In genomic region chr17:24723122-24723880, GRCm38 (mm10) we compare ENCODE assay signal across 8 mouse cellular contexts. TPM values are rescaled to one million over a fixed set of nuclear protein-coding genes. Genes with fewer than 3 reads are reported as not detected.
DNase-seq lines count a peak whose midpoint lies in the region; ATAC-seq and TF ChIP-seq lines count a peak whose summit lies in the region.

No protein-coding gene starts in this region.

- no peak for TF ChIP-seq CTCF in lung, adult 2 months (IDR thresholded peaks at IDR 0.05; ENCODE audit: insufficient read depth, low read length)

- 1% methylated on average over 12 of the region's 12 CpGs for WGBS in lung, adult 2 months
- whole genome bisulfite sequencing in intestine, embryonic 14.5 days, result under 1% methylated on average over 12 of the region's 12 CpGs
- WGBS in neural tube, embryonic 13.5 days, result 3% methylated on average over 12 of the region's 12 CpGs

- H3K4me2 ChIP-seq in intestine, embryonic 14.5 days (ENCODE audit: low read length), result peak overlapping the region; percentile 67
- peak overlapping the region; percentile 95 for H3K4me2 ChIP-seq in neural tube, embryonic 13.5 days

- no peak for DNase-seq in lung, adult 2 months
- DNase-seq in lung, postnatal 10 days, result no peak
- DNase-seq in embryo, embryonic 9.5 days (ENCODE audit: extremely low spot score), result peak; percentile 51
- DNase-seq in intestine, embryonic 14.5 days (ENCODE audit: low spot score), result no peak
- no peak for DNase-seq in right cerebral cortex, postnatal 4 days

- peak overlapping the region; percentile 72 for H3K9ac ChIP-seq in intestine, embryonic 14.5 days (ENCODE audit: low read length)
- peak overlapping the region; percentile 96 for H3K9ac ChIP-seq in neural tube, embryonic 13.5 days

- peaks cover 18% of the 10 kb centered on the region for H3K36me3 ChIP-seq in intestine, embryonic 14.5 days (ENCODE audit: control insufficient read depth, insufficient read depth, low read length)
- H3K36me3 ChIP-seq in neural tube, embryonic 13.5 days, result peaks cover 18% of the 10 kb centered on the region

- ATAC-seq in intestine, embryonic 14.5 days (replicated peaks; ENCODE audit: low FRiP score, low TSS enrichment, low read depth), result no peak
- no peak for ATAC-seq in neural tube, embryonic 13.5 days (ENCODE audit: low read depth)
- no peak for ATAC-seq in erythroid progenitor cell, adult 5-6 weeks (replicated peaks; ENCODE audit: low FRiP score, poor library complexity, severe bottlenecking)
- ATAC-seq in megakaryocyte-erythroid progenitor cell, adult 5-6 weeks (replicated peaks; ENCODE audit: low FRiP score, low TSS enrichment, poor library complexity, severe bottlenecking), result no peak

- H3K4me1 ChIP-seq in lung, adult 2 months (ENCODE audit: control insufficient read depth, insufficient read depth, low read length), result peaks cover 10% of the 10 kb centered on the region; the same call in 1 of the 2 replicates
- H3K4me1 ChIP-seq in intestine, embryonic 14.5 days (replicated peaks; ENCODE audit: control insufficient read depth, insufficient read depth, low read length), result peaks cover 23% of the 10 kb centered on the region
- peaks cover 40% of the 10 kb centered on the region for H3K4me1 ChIP-seq in neural tube, embryonic 13.5 days (replicated peaks)

- no peaks in the 10 kb centered on the region for H3K9me3 ChIP-seq in intestine, embryonic 14.5 days (ENCODE audit: control insufficient read depth, low read length)
- H3K9me3 ChIP-seq in neural tube, embryonic 13.5 days, result no peaks in the 10 kb centered on the region

- H3K4me3 ChIP-seq in lung, adult 2 months (replicated peaks; ENCODE audit: extremely low read depth, low read depth, low read length), result peak overlapping the region; percentile 99
- peak overlapping the region; percentile 70 for H3K4me3 ChIP-seq in intestine, embryonic 14.5 days (ENCODE audit: low read depth, low read length)
- peak overlapping the region; percentile 87 for H3K4me3 ChIP-seq in neural tube, embryonic 13.5 days

- 0 out of 2 replicates have a peak overlapping the region, but pooled peaks have one; percentile 62 for H3K27ac ChIP-seq in intestine, embryonic 14.5 days (ENCODE audit: low read depth)
- peak overlapping the region; percentile 86 for H3K27ac ChIP-seq in neural tube, embryonic 13.5 days (replicated peaks)

- H3K27me3 ChIP-seq in intestine, embryonic 14.5 days (replicated peaks; ENCODE audit: control insufficient read depth, insufficient read depth, low read length), result no peaks in the 10 kb centered on the region
- 0 out of 2 replicates have a peak, but pooled peaks cover 9% of the 10 kb centered on the region for H3K27me3 ChIP-seq in neural tube, embryonic 13.5 days

- TF ChIP-seq POLR2A in lung, adult 2 months (IDR thresholded peaks at IDR 0.05; ENCODE audit: borderline replicate concordance, extremely low read depth, low read depth, low read length), result no peak

RNA-seq across cellular contexts. Expression of gene Ndufb10, which starts 1.0 kb away (rescaled TPM):
- polyA plus RNA-seq in lung, adult 2 months (2012; rRNA removed), result 174 and 218 TPM in 2 replicates
- 258 and 296 TPM in 2 replicates for polyA plus RNA-seq in intestine, embryonic 14.5 days (2014; fragmentation: Nextera tagmentation; extraction: Ambion mirVana)
- polyA plus RNA-seq in neural tube, embryonic 13.5 days (2015; fragmentation: Nextera tagmentation; extraction: Ambion mirVana), result 261 and 273 TPM in 2 replicates
- total RNA-seq in erythroid progenitor cell, adult 5-6 weeks (2015; ENCODE audit: low replicate concordance), result 178 and 200 TPM in 2 replicates
- 84.0 and 122 TPM in 2 replicates for total RNA-seq in erythroid progenitor cell, adult 5-6 weeks (2017; ENCODE audit: low replicate concordance)
- total RNA-seq in megakaryocyte-erythroid progenitor cell, adult 5-6 weeks (2014; fragmentation: Nextera tagmentation), result 367 and 415 TPM in 2 replicates
- 283 and 299 TPM in 2 replicates for total RNA-seq in megakaryocyte-erythroid progenitor cell, adult 5-6 weeks (2017)

RNA-seq across cellular contexts. Expression of gene Rpl3l, which starts 4.3 kb away (rescaled TPM):
- 0.26 and 6.4 TPM in 2 replicates for polyA plus RNA-seq in lung, adult 2 months (2012; rRNA removed)
- polyA plus RNA-seq in intestine, embryonic 14.5 days (2014; fragmentation: Nextera tagmentation; extraction: Ambion mirVana), result not detected in 2 replicates
- not detected in 2 replicates for polyA plus RNA-seq in neural tube, embryonic 13.5 days (2015; fragmentation: Nextera tagmentation; extraction: Ambion mirVana)
- not detected in 2 replicates for total RNA-seq in erythroid progenitor cell, adult 5-6 weeks (2015; ENCODE audit: low replicate concordance)
- not detected in 2 replicates for total RNA-seq in erythroid progenitor cell, adult 5-6 weeks (2017; ENCODE audit: low replicate concordance)
- 0.76 TPM in 1 of 2 replicates, not detected in the other for total RNA-seq in megakaryocyte-erythroid progenitor cell, adult 5-6 weeks (2014; fragmentation: Nextera tagmentation)
- total RNA-seq in megakaryocyte-erythroid progenitor cell, adult 5-6 weeks (2017), result 2.0 TPM in 1 of 2 replicates, not detected in the other

RNA-seq across cellular contexts. Expression of gene Rps2, which starts 5.4 kb away (rescaled TPM):
- polyA plus RNA-seq in lung, adult 2 months (2012; rRNA removed), result 1,603 and 2,135 TPM in 2 replicates
- polyA plus RNA-seq in intestine, embryonic 14.5 days (2014; fragmentation: Nextera tagmentation; extraction: Ambion mirVana), result 1,745 and 1,859 TPM in 2 replicates
- polyA plus RNA-seq in neural tube, embryonic 13.5 days (2015; fragmentation: Nextera tagmentation; extraction: Ambion mirVana), result 759 and 773 TPM in 2 replicates
- total RNA-seq in erythroid progenitor cell, adult 5-6 weeks (2015; ENCODE audit: low replicate concordance), result 1,299 and 1,601 TPM in 2 replicates
- total RNA-seq in erythroid progenitor cell, adult 5-6 weeks (2017; ENCODE audit: low replicate concordance), result 315 and 526 TPM in 2 replicates
- total RNA-seq in megakaryocyte-erythroid progenitor cell, adult 5-6 weeks (2014; fragmentation: Nextera tagmentation), result 6,242 and 6,563 TPM in 2 replicates
- total RNA-seq in megakaryocyte-erythroid progenitor cell, adult 5-6 weeks (2017), result 1,324 and 2,144 TPM in 2 replicates

RNA-seq across cellular contexts. Expression of gene Rnf151, which starts 5.4 kb away (rescaled TPM):
- polyA plus RNA-seq in lung, adult 2 months (2012; rRNA removed), result 0.29 and 0.57 TPM in 2 replicates
- 0.15 TPM in 2 replicates for polyA plus RNA-seq in intestine, embryonic 14.5 days (2014; fragmentation: Nextera tagmentation; extraction: Ambion mirVana)
- polyA plus RNA-seq in neural tube, embryonic 13.5 days (2015; fragmentation: Nextera tagmentation; extraction: Ambion mirVana), result 0.18 TPM in 1 of 2 replicates, not detected in the other
- total RNA-seq in erythroid progenitor cell, adult 5-6 weeks (2015; ENCODE audit: low replicate concordance), result not detected in 2 replicates
- not detected in 2 replicates for total RNA-seq in erythroid progenitor cell, adult 5-6 weeks (2017; ENCODE audit: low replicate concordance)
- 0.72 TPM in 1 of 2 replicates, not detected in the other for total RNA-seq in megakaryocyte-erythroid progenitor cell, adult 5-6 weeks (2014; fragmentation: Nextera tagmentation)
- total RNA-seq in megakaryocyte-erythroid progenitor cell, adult 5-6 weeks (2017), result 0.27 TPM in 1 of 2 replicates, not detected in the other

RNA-seq across cellular contexts. Expression of gene Msrb1, which starts 13.1 kb away (rescaled TPM):
- polyA plus RNA-seq in lung, adult 2 months (2012; rRNA removed), result 84.4 and 103 TPM in 2 replicates
- 32.3 and 33.9 TPM in 2 replicates for polyA plus RNA-seq in intestine, embryonic 14.5 days (2014; fragmentation: Nextera tagmentation; extraction: Ambion mirVana)
- polyA plus RNA-seq in neural tube, embryonic 13.5 days (2015; fragmentation: Nextera tagmentation; extraction: Ambion mirVana), result 26.5 and 29.4 TPM in 2 replicates
- 108 and 112 TPM in 2 replicates for total RNA-seq in erythroid progenitor cell, adult 5-6 weeks (2015; ENCODE audit: low replicate concordance)
- 29.5 and 61.6 TPM in 2 replicates for total RNA-seq in erythroid progenitor cell, adult 5-6 weeks (2017; ENCODE audit: low replicate concordance)
- 42.8 and 43.9 TPM in 2 replicates for total RNA-seq in megakaryocyte-erythroid progenitor cell, adult 5-6 weeks (2014; fragmentation: Nextera tagmentation)
- 34.6 and 54.0 TPM in 2 replicates for total RNA-seq in megakaryocyte-erythroid progenitor cell, adult 5-6 weeks (2017)
